Comparison of ENCODE assay signal across 8 mouse cellular contexts in genomic region chr15:82033762-82034161, GRCm38 (mm10). TPM values are rescaled to one million over a fixed set of nuclear protein-coding genes. Genes with fewer than 3 reads are reported as not detected.
DNase-seq lines count a peak whose midpoint lies in the region; ATAC-seq lines count a peak whose summit lies in the region.

Gene Desi1 (minus strand): TSS chr15:82033862.

- no peaks in the 10 kb centered on the region for H3K9me3 ChIP-seq in kidney, embryonic 15.5 days (replicated peaks)
- H3K9me3 ChIP-seq in intestine, embryonic 16.5 days (ENCODE audit: control insufficient read depth, low read length): no peaks in the 10 kb centered on the region
- H3K9me3 ChIP-seq in midbrain, embryonic 15.5 days: no peaks in the 10 kb centered on the region

- H3K36me3 ChIP-seq in kidney, embryonic 15.5 days: peaks cover 93% of the 10 kb centered on the region
- peaks cover 19% of the 10 kb centered on the region for H3K36me3 ChIP-seq in intestine, embryonic 16.5 days (ENCODE audit: control insufficient read depth, insufficient read depth, low read length)
- peaks cover 35% of the 10 kb centered on the region; the same call in 1 of the 2 replicates for H3K36me3 ChIP-seq in midbrain, embryonic 15.5 days (replicated peaks)

- DNase-seq in kidney, postnatal 25 days: no peak
- no peak for DNase-seq in adrenal gland, adult 2 months
- no peak for DNase-seq in gastrocnemius, postnatal 10 days
- no peak for DNase-seq in cerebellum, adult 9-10 months
- no peak for DNase-seq in cerebellum, postnatal 14 days

- ATAC-seq in kidney, embryonic 15.5 days (replicated peaks; ENCODE audit: low FRiP score): no peak
- no peak for ATAC-seq in intestine, embryonic 16.5 days
- ATAC-seq in midbrain, embryonic 15.5 days (replicated peaks): no peak

- H3K4me1 ChIP-seq in kidney, embryonic 15.5 days: no peaks in the 10 kb centered on the region
- no peaks in the 10 kb centered on the region for H3K4me1 ChIP-seq in intestine, embryonic 16.5 days (ENCODE audit: control insufficient read depth, insufficient read depth, low read length)
- no peaks in the 10 kb centered on the region for H3K4me1 ChIP-seq in midbrain, embryonic 15.5 days

- no peak within 1 kb of the TSS for H3K4me3 ChIP-seq in kidney, embryonic 15.5 days (replicated peaks)
- H3K4me3 ChIP-seq in intestine, embryonic 16.5 days (ENCODE audit: low read length): no peak within 1 kb of the TSS
- H3K4me3 ChIP-seq in midbrain, embryonic 15.5 days: no peak within 1 kb of the TSS

- no peaks in the 10 kb centered on the region for H3K27me3 ChIP-seq in kidney, embryonic 15.5 days
- H3K27me3 ChIP-seq in intestine, embryonic 16.5 days (replicated peaks; ENCODE audit: control insufficient read depth, insufficient read depth, low read length): no peaks in the 10 kb centered on the region
- H3K27me3 ChIP-seq in midbrain, embryonic 15.5 days (replicated peaks): no peaks in the 10 kb centered on the region

- no peak within 1 kb of the TSS for H3K4me2 ChIP-seq in kidney, embryonic 15.5 days
- H3K4me2 ChIP-seq in intestine, embryonic 16.5 days (ENCODE audit: low read depth, low read length): no peak within 1 kb of the TSS
- H3K4me2 ChIP-seq in midbrain, embryonic 15.5 days: no peak within 1 kb of the TSS

- WGBS in kidney, embryonic 15.5 days: 85% methylated on average over 4 of the region's 4 CpGs
- 84% methylated on average over 4 of the region's 4 CpGs for WGBS in intestine, embryonic 16.5 days
- 97% methylated on average over 4 of the region's 4 CpGs for WGBS in midbrain, embryonic 15.5 days

- H3K9ac ChIP-seq in kidney, embryonic 15.5 days: no peak within 1 kb of the TSS
- no peak within 1 kb of the TSS for H3K9ac ChIP-seq in intestine, embryonic 16.5 days (ENCODE audit: low read depth, low read length)
- H3K9ac ChIP-seq in midbrain, embryonic 15.5 days: no peak within 1 kb of the TSS

- H3K27ac ChIP-seq in kidney, embryonic 15.5 days: no peak within 1 kb of the TSS
- no peak within 1 kb of the TSS for H3K27ac ChIP-seq in intestine, embryonic 16.5 days (ENCODE audit: low read length)
- no peak within 1 kb of the TSS for H3K27ac ChIP-seq in midbrain, embryonic 15.5 days

RNA-seq across cellular contexts. Expression of gene Desi1, which starts in this region (rescaled TPM):
- 25.1 and 26.3 TPM in 2 replicates for polyA plus RNA-seq in kidney, embryonic 15.5 days (2015; fragmentation: Nextera tagmentation; extraction: Ambion mirVana)
- total RNA-seq in adrenal gland, adult 2 months (2021): 100 to 1,000 TPM in 1 of 2 experiments, 10 to 100 TPM in 1; 56.0 to 149 TPM
- 100.0 and 101 TPM in 2 replicates for polyA plus RNA-seq in adrenal gland, adult 2 months (2012; rRNA removed)
- total RNA-seq in gastrocnemius, postnatal 10 days (2021): 10 to 100 TPM; 18.5 to 20.7 TPM
- polyA plus RNA-seq in intestine, embryonic 16.5 days (2015; fragmentation: Nextera tagmentation; extraction: Ambion mirVana): 17.1 and 19.6 TPM in 2 replicates
- polyA plus RNA-seq in midbrain, embryonic 15.5 days (2015; fragmentation: Nextera tagmentation; extraction: Ambion mirVana): 50.6 and 50.9 TPM in 2 replicates
